Comparison of ENCODE assay signal across 8 mouse cellular contexts in genomic region chr12:20815599-20815998, GRCm38 (mm10).
DNase-seq lines count a peak whose midpoint lies in the region; ATAC-seq and TF ChIP-seq lines count a peak whose summit lies in the region.

No protein-coding gene starts in this region.

- 20% methylated on average over 32 of the region's 38 CpGs for WGBS in spleen, adult 2 months
- WGBS in forebrain, embryonic 16.5 days: 24% methylated on average over 27 of the region's 38 CpGs

- ATAC-seq in forebrain, embryonic 16.5 days: peak; percentile 26; the same call in 1 of the 2 replicates
- ATAC-seq in hematopoietic stem cell, adult 5-6 weeks (replicated peaks in 1 of 2; ENCODE audit: insufficient read depth in 1 of 2, low FRiP score in 2 of 2, low TSS enrichment in 1 of 2, low read depth in 1 of 2, poor library complexity in 2 of 2, severe bottlenecking in 2 of 2): peak; percentile 17 to 25; a peak in 1 of 4 replicates
- ATAC-seq in cerebellum, adult (ENCODE audit: insufficient number of reproducible peaks, low FRiP score, low TSS enrichment): no peak

- TF ChIP-seq POLR2A in spleen, adult 2 months (IDR thresholded peaks at IDR 0.05; ENCODE audit: low read depth, low read length): no peak

- no peak for TF ChIP-seq CTCF in spleen, adult 2 months (IDR thresholded peaks at IDR 0.05; ENCODE audit: extremely low read depth, insufficient read depth, insufficient read length, insufficient replicate concordance)

- H3K9ac ChIP-seq in forebrain, embryonic 16.5 days (replicated peaks; ENCODE audit: low read depth, low read length): no peak overlapping the region

- H3K4me3 ChIP-seq in spleen, adult 2 months (ENCODE audit: extremely low read depth, insufficient read depth, insufficient read length): peak overlapping the region; percentile 27; the same call in 1 of the 2 replicates
- peak overlapping the region; percentile 15 for H3K4me3 ChIP-seq in forebrain, embryonic 16.5 days (replicated peaks; ENCODE audit: low read length)

- H3K4me1 ChIP-seq in spleen, adult 2 months (ENCODE audit: control insufficient read depth, insufficient read depth, insufficient read length): no peaks in the 10 kb centered on the region
- no peaks in the 10 kb centered on the region for H3K4me1 ChIP-seq in forebrain, embryonic 16.5 days (replicated peaks; ENCODE audit: control insufficient read depth, insufficient read depth, low read length)

- peaks cover 17% of the 10 kb centered on the region for H3K9me3 ChIP-seq in forebrain, embryonic 16.5 days (ENCODE audit: control insufficient read depth, low read length)

- intact Hi-C loops in left cerebral cortex, postnatal 25 days (cut with DNase I): no loop called here

- DNase-seq in spleen, adult 2 months (ENCODE audit: low read depth in 1 of 2, low spot score in 2 of 2): no peak
- no peak for DNase-seq in spleen, adult 18-20 months
- peak; percentile 1 for DNase-seq in left cerebral cortex, postnatal 25 days (ENCODE audit: low spot score in 2 of 2)
- DNase-seq in lung, postnatal 4 days: peak; percentile 76 to 81
- DNase-seq in splenic B cell, adult 2 months (ENCODE audit: low read depth, low spot score): peak; percentile 27

- no peak overlapping the region for H3K4me2 ChIP-seq in forebrain, embryonic 16.5 days (ENCODE audit: low read length)

- no peak overlapping the region for H3K27ac ChIP-seq in spleen, adult 2 months (ENCODE audit: insufficient read depth, low read length)
- H3K27ac ChIP-seq in forebrain, embryonic 16.5 days (ENCODE audit: low read length): no peak overlapping the region

- no peaks in the 10 kb centered on the region for H3K36me3 ChIP-seq in spleen, adult 2 months (ENCODE audit: control insufficient read depth, insufficient read depth, low read length)
- H3K36me3 ChIP-seq in forebrain, embryonic 16.5 days (ENCODE audit: control insufficient read depth, insufficient read depth): no peaks in the 10 kb centered on the region
- no peaks in the 10 kb centered on the region for H3K36me3 ChIP-seq in splenic B cell, adult 2 months (ENCODE audit: control insufficient read depth, insufficient read depth, low read length, poor library complexity, severe bottlenecking)

- H3K27me3 ChIP-seq in spleen, adult 2 months (ENCODE audit: control insufficient read depth, insufficient read depth, low read length): no peaks in the 10 kb centered on the region
- no peaks in the 10 kb centered on the region for H3K27me3 ChIP-seq in forebrain, embryonic 16.5 days (replicated peaks; ENCODE audit: control insufficient read depth, insufficient read depth, low read length)
- H3K27me3 ChIP-seq in splenic B cell, adult 2 months (ENCODE audit: control insufficient read depth, insufficient read depth, low read length, poor library complexity, severe bottlenecking): no peaks in the 10 kb centered on the region

Comparison
In these comparisons a context has a peak if more than half of its experiments do, and no peak if none do; other contexts are left out.
1. DNase-seq: peak in left cerebral cortex, postnatal 25 days (2 of 2), lung, postnatal 4 days (2 of 2) and splenic B cell, adult 2 months (single experiment); none in spleen, adult 2 months (0 of 2) and spleen, adult 18-20 months (0 of 2).